Mouse (Mus musculus) E14TG2a.4 (cell line): Measurements from ENCODE around the gene Rin2.

Experiments used
- CTCF ChIP-seq: conservative IDR thresholded peaks from 2 replicates; pipeline ENCODE4 v1.5.1; 2014; ENCODE audit warnings: low read length
- NANOG ChIP-seq: IDR thresholded peaks from 2 replicates; pipeline ENCODE4 v1.6.1; 2014; ENCODE audit warnings: borderline replicate concordance, low read length, mixed read lengths

- TF ChIP-seq CTCF (no peak), NANOG (no peak)
These were observed 133.2 kb downstream of the Rin2 start for GRCm38 (mm10) chr2:145808251-145808650.
